In genomic region chr3:113859421-113859820, GRCm38 (mm10) we compare ENCODE assay signal across 26 mouse cellular contexts.
DNase-seq lines count a peak whose midpoint lies in the region; ATAC-seq lines count a peak whose summit lies in the region.
"Had no signal": no experiment of that assay in that cellular context is flagged by ENCODE, and none has a peak within 500 bp of the region (broad histone marks: within the 10 kb centered on the region; RNA-seq: fewer than 3 reads in every experiment).

No protein-coding gene starts in this region.

- no peak overlapping the region for H3K4me2 ChIP-seq in midbrain, embryonic 11.5 days
- H3K4me2 ChIP-seq in midbrain, embryonic 16.5 days (ENCODE audit: low read length): no peak overlapping the region
- H3K4me2 ChIP-seq in embryonic facial prominence, embryonic 15.5 days (replicated peaks): no peak overlapping the region
- H3K4me2 ChIP-seq: embryonic facial prominence, embryonic 13.5 days; forebrain, embryonic 13.5 days; hindbrain, embryonic 12.5 days; intestine, embryonic 15.5 days; liver, embryonic 15.5 days; lung, embryonic 15.5 days; midbrain, embryonic 13.5 days had no signal

- WGBS in midbrain, embryonic 11.5 days: 61% methylated on average over 1 of the region's 1 CpGs
- 64% methylated on average over 1 of the region's 1 CpGs for WGBS in midbrain, embryonic 16.5 days
- 22% methylated on average over 1 of the region's 1 CpGs for whole genome bisulfite sequencing in embryonic facial prominence, embryonic 15.5 days

- H3K9ac ChIP-seq in midbrain, embryonic 11.5 days (ENCODE audit: low read length): no peak overlapping the region
- no peak overlapping the region for H3K9ac ChIP-seq in midbrain, embryonic 16.5 days (ENCODE audit: low read depth, low read length)
- no peak overlapping the region for H3K9ac ChIP-seq in embryonic facial prominence, embryonic 15.5 days
- H3K9ac ChIP-seq: embryonic facial prominence, embryonic 13.5 days; forebrain, embryonic 13.5 days; hindbrain, embryonic 12.5 days; intestine, embryonic 15.5 days; liver, embryonic 15.5 days; lung, embryonic 15.5 days; midbrain, embryonic 13.5 days had no signal

- no peaks in the 10 kb centered on the region for H3K27me3 ChIP-seq in midbrain, embryonic 11.5 days (ENCODE audit: control insufficient read depth, insufficient read depth, low read length)
- H3K27me3 ChIP-seq in midbrain, embryonic 16.5 days (ENCODE audit: control insufficient read depth, insufficient read depth, low read depth, low read length): no peaks in the 10 kb centered on the region
- no peaks in the 10 kb centered on the region for H3K27me3 ChIP-seq in embryonic facial prominence, embryonic 15.5 days
- H3K27me3 ChIP-seq: embryonic facial prominence, embryonic 13.5 days; forebrain, embryonic 13.5 days; hindbrain, embryonic 12.5 days; intestine, embryonic 15.5 days; liver, embryonic 15.5 days; lung, embryonic 15.5 days; midbrain, embryonic 13.5 days had no signal

- H3K4me3 ChIP-seq in midbrain, embryonic 11.5 days (ENCODE audit: low read depth, low read length): no peak overlapping the region
- no peak overlapping the region for H3K4me3 ChIP-seq in midbrain, embryonic 16.5 days (ENCODE audit: low read depth, low read length)
- H3K4me3 ChIP-seq in embryonic facial prominence, embryonic 15.5 days (replicated peaks): no peak overlapping the region
- H3K4me3 ChIP-seq: embryonic facial prominence, embryonic 13.5 days; forebrain, embryonic 13.5 days; hindbrain, embryonic 12.5 days; intestine, embryonic 15.5 days; liver, embryonic 15.5 days; lung, embryonic 15.5 days; midbrain, embryonic 13.5 days had no signal

- H3K36me3 ChIP-seq in midbrain, embryonic 11.5 days (ENCODE audit: control insufficient read depth, insufficient read depth, low read length): no peaks in the 10 kb centered on the region
- no peaks in the 10 kb centered on the region for H3K36me3 ChIP-seq in midbrain, embryonic 16.5 days (ENCODE audit: control insufficient read depth, insufficient read depth, low read length)
- no peaks in the 10 kb centered on the region for H3K36me3 ChIP-seq in embryonic facial prominence, embryonic 15.5 days
- H3K36me3 ChIP-seq: embryonic facial prominence, embryonic 13.5 days; hindbrain, embryonic 12.5 days; intestine, embryonic 15.5 days; liver, embryonic 15.5 days; lung, embryonic 15.5 days; midbrain, embryonic 13.5 days had no signal

- DNase-seq in cerebellum, postnatal 14 days: peak; percentile 0 to 4
- no peak for DNase-seq in cerebellum, adult 11 months
- peak; percentile 49 for DNase-seq in midbrain, embryonic 11.5 days (ENCODE audit: low spot score, missing footprints)
- DNase-seq in layer of hippocampus, adult 9-11 months: no peak
- no peak for DNase-seq in retina, postnatal 1 day
- DNase-seq: adrenal gland, adult 8-10 months; cerebellum, adult 8-10 months; gastrocnemius, postnatal 10 days; heart, postnatal 14 days; kidney, adult 2 months; kidney, postnatal 36 days; layer of hippocampus, postnatal 36 days; left cerebral cortex, postnatal 4 days; lung, postnatal 36 days; right cerebral cortex, postnatal 14 days; thymus, postnatal 25 days had no signal

- H3K9me3 ChIP-seq in midbrain, embryonic 11.5 days (ENCODE audit: control insufficient read depth, low read length): no peaks in the 10 kb centered on the region
- no peaks in the 10 kb centered on the region for H3K9me3 ChIP-seq in midbrain, embryonic 16.5 days (replicated peaks; ENCODE audit: control insufficient read depth, low read length, poor library complexity, severe bottlenecking)
- no peaks in the 10 kb centered on the region for H3K9me3 ChIP-seq in embryonic facial prominence, embryonic 15.5 days (replicated peaks)
- H3K9me3 ChIP-seq: embryonic facial prominence, embryonic 13.5 days; forebrain, embryonic 13.5 days; hindbrain, embryonic 12.5 days; intestine, embryonic 15.5 days; liver, embryonic 15.5 days; lung, embryonic 15.5 days; midbrain, embryonic 13.5 days had no signal

- H3K4me1 ChIP-seq in midbrain, embryonic 11.5 days (ENCODE audit: control insufficient read depth, insufficient read depth, low read length): no peaks in the 10 kb centered on the region
- H3K4me1 ChIP-seq in midbrain, embryonic 16.5 days (ENCODE audit: control insufficient read depth, insufficient read depth, low read length): no peaks in the 10 kb centered on the region
- no peaks in the 10 kb centered on the region for H3K4me1 ChIP-seq in embryonic facial prominence, embryonic 15.5 days
- H3K4me1 ChIP-seq: forebrain, embryonic 13.5 days; hindbrain, embryonic 12.5 days; intestine, embryonic 15.5 days; liver, embryonic 15.5 days; lung, embryonic 15.5 days; midbrain, embryonic 13.5 days had no signal

- no peak overlapping the region for H3K27ac ChIP-seq in midbrain, embryonic 11.5 days (ENCODE audit: low read depth, low read length)
- H3K27ac ChIP-seq in midbrain, embryonic 16.5 days (ENCODE audit: low read length): no peak overlapping the region
- H3K27ac ChIP-seq in embryonic facial prominence, embryonic 15.5 days (replicated peaks): peak overlapping the region; percentile 53
- H3K27ac ChIP-seq: embryonic facial prominence, embryonic 13.5 days; forebrain, embryonic 13.5 days; hindbrain, embryonic 12.5 days; hindbrain, postnatal 0 days; intestine, embryonic 15.5 days; liver, embryonic 15.5 days; lung, embryonic 15.5 days; midbrain, embryonic 13.5 days had no signal

- no peak for ATAC-seq in midbrain, embryonic 11.5 days (ENCODE audit: low FRiP score)
- no peak for ATAC-seq in midbrain, embryonic 16.5 days
- ATAC-seq in embryonic facial prominence, embryonic 15.5 days (ENCODE audit: insufficient number of reproducible peaks, low FRiP score, low TSS enrichment, low read depth): peak; percentile 43
- ATAC-seq: forebrain, embryonic 13.5 days; hindbrain, postnatal 0 days; intestine, embryonic 15.5 days; midbrain, embryonic 13.5 days had no signal

Comparison
In these comparisons a context has a peak if more than half of its experiments do, and no peak if none do; other contexts are left out.
1. DNase-seq: peak in cerebellum, postnatal 14 days (2 of 2) and midbrain, embryonic 11.5 days (single experiment); none in cerebellum, adult 11 months (single experiment), layer of hippocampus, adult 9-11 months (single experiment) and retina, postnatal 1 day (single experiment).